Mouse (Mus musculus): ENCODE data around the gene Lcn8. TPM values are rescaled to one million over a fixed set of nuclear protein-coding genes. Genes with fewer than 3 reads are reported as not detected.

Gene Lcn8
- polyA plus RNA-seq, 1 experiment from 2014 or later = not detected

DNA sequence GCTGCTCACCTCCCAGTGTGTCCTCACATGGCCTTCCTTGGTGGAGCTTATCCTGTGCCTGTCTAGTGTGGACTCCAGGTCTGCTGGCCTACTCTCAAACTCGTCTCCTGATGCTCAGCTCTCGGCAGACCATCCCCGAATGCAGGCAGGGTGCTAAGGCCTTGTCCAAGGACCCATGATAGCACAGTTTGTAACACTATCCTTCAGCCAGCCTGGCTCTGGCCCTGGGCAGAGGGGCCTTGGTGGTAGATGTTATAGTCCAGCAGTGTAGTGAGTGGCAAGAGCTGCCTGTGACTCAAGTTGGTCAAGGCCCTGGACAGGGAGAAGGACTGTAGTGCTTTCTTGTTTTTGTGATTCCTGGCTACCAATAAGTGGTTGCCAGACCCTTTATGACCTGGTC, 19.3 kb upstream of the Lcn8 start:
- H3K9ac ChIP-seq = no peak overlapping the region
- no peak for ATAC-seq (ENCODE audit: low FRiP score, low read depth)
- H3K27me3 ChIP-seq (replicated peaks) = no peaks in the 10 kb centered on the region
- H3K36me3 ChIP-seq = no peaks in the 10 kb centered on the region
- H3K4me1 ChIP-seq = no peaks in the 10 kb centered on the region
- no peak overlapping the region for H3K4me3 ChIP-seq
- no peak overlapping the region for H3K27ac ChIP-seq
- H3K9me3 ChIP-seq = no peaks in the 10 kb centered on the region
- no peak overlapping the region for H3K4me2 ChIP-seq (replicated peaks)
- 78% methylated on average over 3 of the region's 3 CpGs for WGBS

DNA sequence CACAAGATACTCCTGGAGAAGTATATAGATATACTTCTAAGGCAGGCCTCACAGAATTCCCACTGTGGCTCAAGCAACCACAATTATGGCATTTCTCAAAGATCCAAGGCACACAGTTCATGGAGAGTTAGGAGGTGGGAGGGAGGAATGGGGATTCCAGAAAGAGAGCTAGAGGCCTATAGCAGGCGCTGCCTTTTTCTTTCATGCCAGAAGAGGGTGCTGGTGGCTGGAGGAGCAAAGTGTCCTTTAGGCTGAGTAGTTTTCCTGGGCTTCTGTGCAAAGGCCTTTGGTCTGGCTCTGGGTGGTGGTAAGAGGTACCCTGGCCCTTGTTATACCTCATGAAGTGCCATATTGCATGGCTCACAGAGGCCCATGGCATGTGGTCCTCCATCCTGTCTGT, 18.9 kb upstream of the Lcn8 start:
- ATAC-seq (ENCODE audit: low FRiP score, low read depth) = no peak
- H3K9me3 ChIP-seq = no peaks in the 10 kb centered on the region
- no peaks in the 10 kb centered on the region for H3K36me3 ChIP-seq

DNA sequence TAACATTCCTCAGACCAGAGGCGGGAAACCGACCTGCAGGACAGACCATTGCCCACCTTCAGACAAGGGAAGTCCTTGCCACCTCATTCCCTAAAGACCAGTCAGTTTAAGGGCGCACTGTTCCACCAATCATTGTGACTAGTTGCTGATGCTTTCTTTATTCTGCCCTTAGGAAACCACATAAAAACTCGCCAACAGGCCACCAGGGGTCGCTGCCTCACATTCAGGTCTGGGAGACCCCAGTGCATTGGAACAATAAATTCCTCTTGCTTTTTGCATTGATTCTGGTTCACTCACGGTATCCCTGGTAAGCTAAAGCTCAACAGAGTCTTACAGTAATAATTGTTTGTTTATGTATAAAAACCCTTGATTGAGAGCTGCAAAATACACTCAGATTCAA, 13.0 kb upstream of the Lcn8 start:
- Histone ChIP-seq H3K27ac (no peak overlapping the region), H3K36me3 (no peaks in the 10 kb centered on the region), H3K4me2 (replicated peaks) (no peak overlapping the region), H3K9ac (no peak overlapping the region), H3K4me1 (no peaks in the 10 kb centered on the region), H3K27me3 (replicated peaks) (no peaks in the 10 kb centered on the region), H3K9me3 (no peaks in the 10 kb centered on the region), H3K4me3 (no peak overlapping the region)
- 21% methylated on average over 6 of the region's 6 CpGs for WGBS
- ATAC-seq (ENCODE audit: low FRiP score, low read depth) = no peak

More for the DNA sequence above, 18.9 kb upstream of the Lcn8 start:
- Histone ChIP-seq H3K27ac (no peak overlapping the region), H3K4me3 (no peak overlapping the region), H3K27me3 (replicated peaks) (no peaks in the 10 kb centered on the region), H3K4me1 (no peaks in the 10 kb centered on the region), H3K4me2 (replicated peaks) (no peak overlapping the region), H3K9ac (no peak overlapping the region)
- 42% methylated on average over 1 of the region's 1 CpGs for WGBS

DNA sequence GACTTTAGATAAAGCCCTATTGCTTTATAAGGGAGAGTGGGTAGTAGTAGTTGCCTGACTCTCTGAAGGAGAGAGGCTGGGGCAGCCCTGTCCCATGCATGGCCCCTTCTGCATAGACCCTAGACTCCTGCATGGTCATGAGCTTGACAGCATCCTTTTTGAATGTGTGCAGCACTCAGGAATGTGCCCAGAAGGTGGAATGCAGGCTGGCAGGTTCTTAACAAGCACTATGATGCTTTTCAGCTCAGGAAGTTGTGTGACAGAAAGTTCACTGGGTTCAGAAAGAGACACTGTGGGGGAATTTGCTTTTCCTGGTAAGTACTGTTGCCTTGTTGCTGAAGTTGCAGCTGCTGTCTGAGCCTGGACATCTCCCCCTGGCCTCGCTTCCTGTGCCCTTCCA, 1.6 kb downstream of the Lcn8 start:
- WGBS = 58% methylated on average over 1 of the region's 1 CpGs
- Histone ChIP-seq H3K4me3 (no peak overlapping the region), H3K9ac (no peak overlapping the region), H3K4me1 (no peaks in the 10 kb centered on the region), H3K27ac (no peak overlapping the region), H3K36me3 (no peaks in the 10 kb centered on the region), H3K9me3 (no peaks in the 10 kb centered on the region), H3K4me2 (replicated peaks) (no peak overlapping the region), H3K27me3 (replicated peaks) (no peaks in the 10 kb centered on the region)
- no peak for ATAC-seq (ENCODE audit: low FRiP score, low read depth)

DNA sequence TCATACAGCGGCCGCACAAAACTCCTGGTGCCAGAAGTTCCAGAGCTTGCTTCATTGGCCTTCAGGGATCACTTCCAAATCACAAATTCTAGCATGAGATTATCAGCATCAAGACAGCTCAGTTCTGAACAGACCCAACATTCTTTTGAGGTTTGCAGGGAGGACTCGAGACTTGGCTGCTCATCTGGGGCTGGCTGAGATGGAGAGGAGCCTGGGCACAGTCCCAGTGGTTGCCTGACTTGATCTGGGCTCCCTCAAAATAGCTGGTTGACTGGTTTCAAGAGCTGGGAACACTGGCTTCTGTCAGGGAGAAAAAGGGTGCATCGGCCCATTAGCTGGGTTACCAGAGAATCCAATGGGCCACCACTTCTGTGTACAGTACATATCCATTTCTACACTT, 3.8 kb downstream of the Lcn8 start:
- H3K27ac ChIP-seq = no peak overlapping the region
- no peak overlapping the region for H3K4me2 ChIP-seq (replicated peaks)
- no peaks in the 10 kb centered on the region for H3K9me3 ChIP-seq
- 85% methylated on average over 4 of the region's 4 CpGs for WGBS
- no peak overlapping the region for H3K9ac ChIP-seq
- no peak overlapping the region for H3K4me3 ChIP-seq
- H3K27me3 ChIP-seq (replicated peaks) = no peaks in the 10 kb centered on the region
- ATAC-seq (ENCODE audit: low FRiP score, low read depth) = no peak
- H3K36me3 ChIP-seq = no peaks in the 10 kb centered on the region
- H3K4me1 ChIP-seq = no peaks in the 10 kb centered on the region

DNA sequence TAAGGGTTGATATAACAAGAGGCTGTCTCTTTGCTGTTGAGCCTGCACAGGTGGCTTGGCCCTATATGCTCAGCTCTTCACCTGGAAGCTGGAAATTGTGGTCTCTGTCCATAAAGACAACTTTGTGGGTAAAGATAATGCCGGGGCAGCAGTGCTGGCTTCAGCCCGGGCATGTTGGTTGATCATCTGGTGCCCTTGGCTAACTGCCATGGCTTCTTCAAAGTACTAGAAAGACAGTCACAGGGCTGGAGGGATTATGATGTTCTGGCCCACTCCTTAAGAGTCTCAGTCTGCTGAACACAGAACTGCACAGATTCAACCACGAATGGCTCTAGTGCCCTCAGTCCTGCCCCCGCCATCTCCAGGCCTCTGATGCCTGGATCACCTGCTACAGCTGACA, 4.3 kb downstream of the Lcn8 start:
- ATAC-seq (ENCODE audit: low FRiP score, low read depth) = no peak
- H3K9ac ChIP-seq = no peak overlapping the region
- H3K36me3 ChIP-seq = no peaks in the 10 kb centered on the region
- no peaks in the 10 kb centered on the region for H3K27me3 ChIP-seq (replicated peaks)
- 85% methylated on average over 4 of the region's 4 CpGs for WGBS
- H3K27ac ChIP-seq = no peak overlapping the region
- H3K4me3 ChIP-seq = no peak overlapping the region
- H3K4me2 ChIP-seq (replicated peaks) = no peak overlapping the region
- no peaks in the 10 kb centered on the region for H3K4me1 ChIP-seq
- H3K9me3 ChIP-seq = no peaks in the 10 kb centered on the region

DNA sequence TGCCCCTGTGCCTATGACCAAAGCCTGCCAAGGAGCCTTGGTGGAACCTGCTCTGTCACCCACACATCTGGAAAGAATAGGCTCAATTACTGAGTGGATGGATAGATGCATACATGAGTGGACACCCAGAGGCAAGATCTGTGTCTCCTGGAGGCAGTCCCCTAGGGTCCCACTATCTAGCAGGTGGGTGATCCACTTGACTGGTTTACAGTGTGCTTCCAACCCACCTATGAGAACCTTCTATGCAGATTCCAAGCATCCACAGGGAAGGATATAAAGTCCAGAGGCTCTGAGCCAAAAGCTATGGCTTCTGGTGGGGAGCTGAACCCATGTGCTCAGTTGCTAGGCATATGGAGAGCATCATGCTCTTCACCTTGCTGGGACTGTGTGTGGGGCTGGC, 4.7 kb downstream of the Lcn8 start, which contains the start of gene Lcn5:
Gene Lcn5, plus strand, starts transcription at position 301 of the 400 bp plus-strand sequence.
- Histone ChIP-seq H3K4me1 (no peaks in the 10 kb centered on the region), H3K27me3 (replicated peaks) (no peaks in the 10 kb centered on the region), H3K27ac (no peak within 1 kb of the TSS), H3K4me3 (no peak within 1 kb of the TSS), H3K4me2 (replicated peaks) (no peak within 1 kb of the TSS), H3K36me3 (no peaks in the 10 kb centered on the region), H3K9ac (no peak within 1 kb of the TSS), H3K9me3 (no peaks in the 10 kb centered on the region)
- no peak for ATAC-seq (ENCODE audit: low FRiP score, low read depth)

DNA sequence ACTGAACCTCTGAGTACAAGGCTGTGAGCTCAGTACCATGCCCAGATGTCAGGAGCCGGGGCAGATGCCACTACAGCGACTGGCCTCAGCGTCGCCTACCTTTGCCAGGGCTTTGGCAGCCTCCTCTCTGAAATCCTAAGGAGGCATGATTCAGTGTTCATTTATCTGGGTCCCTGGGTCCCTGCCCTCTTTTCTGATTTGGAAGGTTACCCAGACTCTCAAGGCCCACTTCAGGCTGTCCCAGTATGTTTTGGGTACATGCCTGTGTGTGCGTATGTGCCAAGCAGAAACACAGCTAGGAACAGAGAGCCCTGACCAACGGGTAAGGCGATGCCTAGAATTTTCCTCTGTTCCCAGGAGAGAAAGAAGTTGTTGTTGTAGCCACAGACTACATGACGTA, 7.4 kb downstream of the Lcn8 start:
- H3K4me3 ChIP-seq = no peak overlapping the region
- no peaks in the 10 kb centered on the region for H3K4me1 ChIP-seq
- no peaks in the 10 kb centered on the region for H3K27me3 ChIP-seq (replicated peaks)
- H3K9me3 ChIP-seq = no peaks in the 10 kb centered on the region
- no peak overlapping the region for H3K4me2 ChIP-seq (replicated peaks)
- no peak overlapping the region for H3K27ac ChIP-seq
- no peaks in the 10 kb centered on the region for H3K36me3 ChIP-seq
- ATAC-seq (ENCODE audit: low FRiP score, low read depth) = no peak
- 83% methylated on average over 8 of the region's 8 CpGs for WGBS
- no peak overlapping the region for H3K9ac ChIP-seq

DNA sequence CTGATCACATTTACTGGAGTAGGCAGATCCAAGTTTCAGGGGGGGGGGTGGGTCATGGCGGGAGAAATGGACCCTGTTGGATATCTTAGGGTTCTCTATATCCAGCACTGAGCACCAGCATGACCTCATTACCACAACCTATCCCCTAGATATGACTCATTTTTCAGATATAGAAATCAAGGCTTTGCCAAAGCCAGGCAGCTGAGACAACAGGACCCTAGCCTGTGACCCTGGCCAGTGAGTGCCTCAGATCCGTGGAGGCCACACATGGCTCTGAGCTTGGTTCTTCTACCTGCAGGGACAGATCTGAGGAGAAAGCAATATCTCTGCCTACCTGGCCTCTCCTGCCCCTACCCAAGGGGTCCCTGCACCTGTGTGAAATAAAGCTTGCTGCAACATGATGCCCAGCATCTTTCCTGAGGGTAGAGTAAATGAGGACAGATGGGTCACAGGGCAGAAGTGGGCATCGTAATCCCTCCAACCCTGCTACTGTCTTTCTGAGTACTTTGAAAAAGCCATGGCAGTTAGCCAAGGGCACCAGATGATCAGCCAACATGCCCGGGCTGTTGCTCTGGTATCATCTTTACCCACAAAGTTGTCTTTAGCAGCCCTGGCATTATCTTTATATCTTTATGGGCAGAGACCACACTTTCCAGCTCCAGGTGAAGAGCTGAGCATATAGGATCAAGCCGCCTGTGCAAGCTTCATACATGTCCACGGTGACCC, 8.5 kb downstream of the Lcn8 start:
- no peaks in the 10 kb centered on the region for H3K27me3 ChIP-seq (replicated peaks)
- H3K4me1 ChIP-seq = no peaks in the 10 kb centered on the region
- H3K4me2 ChIP-seq (replicated peaks) = no peak overlapping the region
- H3K27ac ChIP-seq = no peak overlapping the region
- 82% methylated on average over 6 of the region's 6 CpGs for WGBS
- no peak overlapping the region for H3K4me3 ChIP-seq
- no peak overlapping the region for H3K9ac ChIP-seq
- no peak for ATAC-seq (ENCODE audit: low FRiP score, low read depth)
- no peaks in the 10 kb centered on the region for H3K9me3 ChIP-seq
- H3K36me3 ChIP-seq = no peaks in the 10 kb centered on the region

DNA sequence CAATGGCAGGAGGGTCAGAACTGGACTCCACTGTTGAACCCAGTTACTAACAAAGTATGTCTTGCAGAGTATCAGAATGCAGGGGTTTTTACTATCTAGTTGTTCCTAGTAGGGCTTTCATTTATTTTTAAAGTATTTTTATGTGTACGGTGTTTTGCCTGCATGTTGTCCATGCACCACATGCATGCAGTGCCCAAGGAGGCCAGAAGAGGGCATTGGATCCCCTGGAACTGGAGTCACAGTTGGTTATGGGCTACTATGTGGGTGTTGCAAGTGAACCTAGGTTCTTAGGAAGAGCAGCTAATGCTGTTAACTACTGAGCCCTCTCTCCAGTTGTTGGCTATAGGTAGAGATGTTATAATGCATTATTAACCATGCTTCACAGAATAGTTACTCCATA, 10.6 kb downstream of the Lcn8 start:
- Histone ChIP-seq H3K9ac (no peak overlapping the region), H3K4me2 (replicated peaks) (no peak overlapping the region), H3K9me3 (no peaks in the 10 kb centered on the region), H3K36me3 (no peaks in the 10 kb centered on the region), H3K27me3 (replicated peaks) (no peaks in the 10 kb centered on the region), H3K27ac (no peak overlapping the region), H3K4me3 (no peak overlapping the region), H3K4me1 (no peaks in the 10 kb centered on the region)
- no peak for ATAC-seq (ENCODE audit: low FRiP score, low read depth)
- 76% methylated on average over 1 of the region's 1 CpGs for WGBS

DNA sequence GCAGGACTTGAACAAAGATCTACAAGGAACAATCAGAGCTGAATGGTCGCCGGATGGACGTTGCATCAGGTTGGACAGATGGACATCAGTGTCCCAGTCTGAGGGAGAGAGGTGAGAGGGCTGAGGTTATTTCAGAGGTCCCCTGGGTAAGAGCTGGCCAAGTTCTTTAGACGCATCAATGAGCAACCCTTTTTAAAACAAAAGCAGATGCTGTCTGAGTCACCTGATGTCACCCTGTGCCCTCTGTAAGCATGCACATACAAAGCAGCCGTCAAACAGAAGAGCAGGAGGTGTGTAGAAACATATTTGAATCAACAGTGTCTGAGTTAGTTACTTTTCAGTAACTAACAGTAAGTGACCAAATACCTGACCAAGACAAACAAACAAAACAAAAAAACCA, 11.2 kb downstream of the Lcn8 start:
- Histone ChIP-seq H3K27ac (no peak overlapping the region), H3K4me3 (no peak overlapping the region), H3K4me2 (replicated peaks) (no peak overlapping the region), H3K36me3 (no peaks in the 10 kb centered on the region), H3K9ac (no peak overlapping the region), H3K27me3 (replicated peaks) (no peaks in the 10 kb centered on the region), H3K4me1 (no peaks in the 10 kb centered on the region), H3K9me3 (no peaks in the 10 kb centered on the region)
- no peak for ATAC-seq (ENCODE audit: low FRiP score, low read depth)
- 84% methylated on average over 5 of the region's 5 CpGs for WGBS

DNA sequence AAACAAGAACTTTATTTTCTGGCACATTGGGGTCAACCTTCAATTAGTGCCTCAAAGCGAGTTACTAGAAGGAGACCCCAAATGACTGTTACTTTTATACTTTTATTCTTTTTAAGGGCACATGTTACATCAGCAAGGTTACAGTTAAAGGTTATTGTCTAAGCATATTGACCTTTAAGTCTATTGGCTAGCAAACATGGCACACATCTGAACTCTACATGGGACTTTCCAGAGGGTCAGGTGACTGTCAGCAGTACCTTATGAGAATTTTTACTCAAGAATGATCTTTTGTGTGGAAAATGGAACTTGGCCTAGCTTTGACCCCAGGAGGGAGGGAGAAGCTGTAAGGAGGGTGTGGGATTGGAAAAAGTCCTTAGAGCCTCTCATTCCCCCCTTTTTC, 13.6 kb downstream of the Lcn8 start:
- no peak for ATAC-seq (ENCODE audit: low FRiP score, low read depth)
- Histone ChIP-seq H3K27me3 (replicated peaks) (no peaks in the 10 kb centered on the region), H3K4me1 (no peaks in the 10 kb centered on the region), H3K36me3 (no peaks in the 10 kb centered on the region), H3K9ac (no peak overlapping the region), H3K4me2 (replicated peaks) (no peak overlapping the region), H3K9me3 (no peaks in the 10 kb centered on the region), H3K4me3 (no peak overlapping the region), H3K27ac (no peak overlapping the region)
- 74% methylated on average over 1 of the region's 1 CpGs for WGBS

DNA sequence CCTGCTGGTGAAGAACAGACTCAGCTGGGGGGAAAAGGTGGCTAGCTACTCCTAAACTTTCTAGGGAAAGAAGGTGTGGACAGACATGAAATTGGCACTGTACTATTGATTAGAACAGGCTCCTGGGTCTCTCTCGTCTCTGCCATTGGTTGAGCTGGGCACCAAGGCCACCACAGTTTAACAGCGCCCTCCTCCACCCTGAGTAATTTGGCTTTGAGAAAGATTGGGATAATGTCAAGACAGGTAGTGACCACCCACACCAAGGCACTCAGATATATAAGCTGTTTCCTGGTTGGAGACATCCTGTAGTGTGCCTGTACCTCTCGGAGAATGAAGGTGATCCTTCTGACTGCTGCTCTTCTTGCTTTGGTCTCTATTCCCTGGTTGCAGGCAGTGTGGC, 23.6 kb downstream of the Lcn8 start, which contains the start of gene Lcn6:
Gene Lcn6, plus strand, starts transcription at position 301 of the 400 bp plus-strand sequence.
- ATAC-seq (ENCODE audit: low FRiP score, low read depth) = no peak
- 90% methylated on average over 3 of the region's 3 CpGs for WGBS

More for the DNA sequence above, 23.6 kb downstream of the Lcn8 start, which contains the start of gene Lcn6:
- H3K27me3 ChIP-seq (replicated peaks) = no peaks in the 10 kb centered on the region
- H3K9me3 ChIP-seq = no peaks in the 10 kb centered on the region
- no peak within 1 kb of the TSS for H3K27ac ChIP-seq
- no peaks in the 10 kb centered on the region for H3K4me1 ChIP-seq
- no peaks in the 10 kb centered on the region for H3K36me3 ChIP-seq
- H3K4me3 ChIP-seq = no peak within 1 kb of the TSS
- no peak within 1 kb of the TSS for H3K4me2 ChIP-seq (replicated peaks)
- H3K9ac ChIP-seq = no peak within 1 kb of the TSS

Measured in neural tube, embryonic 12.5 days (tissue).